Mouse (Mus musculus): ENCODE measurements around the gene Hspa2. TPM values are rescaled to one million over a fixed set of nuclear protein-coding genes. Genes with fewer than 3 reads are reported as not detected.

Gene Hspa2
- total and polyA plus RNA-seq, 2 experiments from 2014 or later = 8.7 to 15.0 TPM

DNA sequence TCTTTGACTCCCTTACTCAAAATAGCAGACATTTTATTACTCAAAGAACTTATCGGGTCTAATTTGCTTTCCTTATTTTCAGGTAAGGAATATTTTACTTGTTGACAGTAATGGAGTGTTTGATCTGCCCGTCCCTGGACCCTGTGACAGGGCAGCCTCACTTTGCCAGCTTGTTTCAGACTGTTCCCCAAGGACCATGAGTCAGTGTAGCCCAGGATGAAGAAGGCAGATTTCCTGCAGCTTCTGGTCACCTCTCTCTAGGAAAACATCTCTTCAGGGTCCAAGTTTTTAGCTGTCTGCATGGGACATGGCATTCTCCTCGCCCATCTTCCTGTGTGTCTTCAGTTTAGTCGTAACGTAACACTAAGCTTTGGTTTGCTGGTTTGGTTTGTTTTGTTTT, 6.7 kb upstream of the Hspa2 start:
- DNase-seq (ENCODE audit: low spot score) = no peak
- Histone ChIP-seq H3K36me3 (replicated peaks; ENCODE audit: control insufficient read depth, insufficient read depth, low read length) (no peaks in the 10 kb centered on the region), H3K9ac (replicated peaks; ENCODE audit: low read depth, low read length) (no peak overlapping the region), H3K27me3 (ENCODE audit: control insufficient read depth, insufficient read depth, low read length) (no peaks in the 10 kb centered on the region), H3K4me3 (ENCODE audit: low read depth, low read length) (no peak overlapping the region), H3K4me2 (ENCODE audit: low read depth, low read length) (no peak overlapping the region), H3K27ac (ENCODE audit: low read depth) (no peak overlapping the region), H3K4me1 (ENCODE audit: control insufficient read depth, insufficient read depth) (no peaks in the 10 kb centered on the region), H3K9me3 (replicated peaks; ENCODE audit: control insufficient read depth, low read length) (no peaks in the 10 kb centered on the region)
- no peak for TF ChIP-seq CTCF (IDR thresholded peaks at IDR 0.05; ENCODE audit: low read depth)
- 85% methylated on average over 5 of the region's 5 CpGs for WGBS
- no peak for ATAC-seq (ENCODE audit: insufficient read depth, low read depth)

- 56% methylated on average over 3 of the region's 3 CpGs for WGBS
- ATAC-seq (ENCODE audit: insufficient read depth, low read depth) (no peak), DNase-seq (ENCODE audit: low spot score) (no peak)
- H3K9ac ChIP-seq (replicated peaks; ENCODE audit: low read depth, low read length) = no peak overlapping the region
- H3K4me2 ChIP-seq (ENCODE audit: low read depth, low read length) = no peak overlapping the region
- H3K36me3 ChIP-seq (replicated peaks; ENCODE audit: control insufficient read depth, insufficient read depth, low read length) = no peaks in the 10 kb centered on the region
- H3K4me3 ChIP-seq (ENCODE audit: low read depth, low read length) = no peak overlapping the region
- H3K9me3 ChIP-seq (replicated peaks; ENCODE audit: control insufficient read depth, low read length) = no peaks in the 10 kb centered on the region
- H3K27ac ChIP-seq (ENCODE audit: low read depth) = no peak overlapping the region
- peaks cover 17% of the 10 kb centered on the region; the same call in 1 of the 2 replicates for H3K27me3 ChIP-seq (ENCODE audit: control insufficient read depth, insufficient read depth, low read length)
- peaks cover 16% of the 10 kb centered on the region for H3K4me1 ChIP-seq (ENCODE audit: control insufficient read depth, insufficient read depth)
- TF ChIP-seq EP300 (IDR thresholded peaks at IDR 0.05; ENCODE audit: low read depth) (no peak), CTCF (IDR thresholded peaks at IDR 0.05; ENCODE audit: low read depth) (peak; percentile 14; the same call in 1 of the 2 replicates)
These were observed 2.3 kb upstream of the Hspa2 start for GRCm38 (mm10) chr12:76401674-76402073.

GRCm38 (mm10) chr12:76402991-76403885, 738 bp upstream of the Hspa2 start:
- H3K27me3 ChIP-seq (ENCODE audit: control insufficient read depth, insufficient read depth, low read length) = peaks cover 17% of the 10 kb centered on the region; the same call in 1 of the 2 replicates
- H3K4me1 ChIP-seq (ENCODE audit: control insufficient read depth, insufficient read depth) = peaks cover 16% of the 10 kb centered on the region
- DNase-seq (ENCODE audit: low spot score) = peak; percentile 87
- peak overlapping the region; percentile 96 for H3K27ac ChIP-seq (ENCODE audit: low read depth)
- H3K36me3 ChIP-seq (replicated peaks; ENCODE audit: control insufficient read depth, insufficient read depth, low read length) = no peaks in the 10 kb centered on the region
- no peaks in the 10 kb centered on the region for H3K9me3 ChIP-seq (replicated peaks; ENCODE audit: control insufficient read depth, low read length)
- peak overlapping the region; percentile 76 for H3K4me2 ChIP-seq (ENCODE audit: low read depth, low read length)
- peak overlapping the region; percentile 72 for H3K9ac ChIP-seq (replicated peaks; ENCODE audit: low read depth, low read length)
- TF ChIP-seq EP300 (IDR thresholded peaks at IDR 0.05; ENCODE audit: low read depth) = no peak; the same call in 1 of the 2 replicates
- no peak for TF ChIP-seq CTCF (IDR thresholded peaks at IDR 0.05; ENCODE audit: low read depth)
- H3K4me3 ChIP-seq (ENCODE audit: low read depth, low read length) = peak overlapping the region; percentile 76
- peak; percentile 80 for ATAC-seq (ENCODE audit: insufficient read depth, low read depth)
- WGBS = 2% methylated on average over 52 of the region's 54 CpGs

DNA sequence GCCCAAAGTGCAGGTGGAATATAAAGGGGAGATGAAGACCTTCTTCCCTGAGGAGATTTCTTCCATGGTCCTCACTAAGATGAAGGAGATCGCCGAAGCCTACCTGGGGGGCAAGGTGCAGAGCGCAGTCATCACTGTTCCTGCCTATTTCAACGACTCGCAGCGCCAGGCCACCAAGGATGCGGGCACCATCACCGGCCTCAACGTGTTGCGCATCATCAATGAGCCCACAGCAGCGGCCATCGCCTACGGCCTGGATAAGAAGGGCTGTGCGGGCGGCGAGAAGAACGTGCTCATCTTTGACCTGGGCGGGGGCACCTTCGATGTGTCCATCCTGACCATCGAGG, 833 bp downstream of the Hspa2 start:
- TF ChIP-seq CTCF (IDR thresholded peaks at IDR 0.05; ENCODE audit: low read depth) (no peak), EP300 (IDR thresholded peaks at IDR 0.05; ENCODE audit: low read depth) (no peak)
- Histone ChIP-seq H3K9ac (replicated peaks; ENCODE audit: low read depth, low read length) (0 out of 2 replicates have a peak overlapping the region, but pooled peaks have one; percentile 18), H3K4me3 (ENCODE audit: low read depth, low read length) (peak overlapping the region; percentile 76), H3K36me3 (replicated peaks; ENCODE audit: control insufficient read depth, insufficient read depth, low read length) (no peaks in the 10 kb centered on the region), H3K27me3 (ENCODE audit: control insufficient read depth, insufficient read depth, low read length) (peaks cover 17% of the 10 kb centered on the region; the same call in 1 of the 2 replicates), H3K27ac (ENCODE audit: low read depth) (no peak overlapping the region), H3K9me3 (replicated peaks; ENCODE audit: control insufficient read depth, low read length) (no peaks in the 10 kb centered on the region), H3K4me1 (ENCODE audit: control insufficient read depth, insufficient read depth) (peaks cover 16% of the 10 kb centered on the region), H3K4me2 (ENCODE audit: low read depth, low read length) (peak overlapping the region; percentile 76)
- ATAC-seq (ENCODE audit: insufficient read depth, low read depth) (no peak), DNase-seq (ENCODE audit: low spot score) (no peak)
- whole genome bisulfite sequencing = 8% methylated on average over 20 of the region's 20 CpGs

- DNase-seq (ENCODE audit: low spot score) (no peak), ATAC-seq (ENCODE audit: insufficient read depth, low read depth) (no peak)
- Histone ChIP-seq H3K9ac (replicated peaks; ENCODE audit: low read depth, low read length) (0 out of 2 replicates have a peak overlapping the region, but pooled peaks have one; percentile 18), H3K27me3 (ENCODE audit: control insufficient read depth, insufficient read depth, low read length) (peaks cover 17% of the 10 kb centered on the region; the same call in 1 of the 2 replicates), H3K36me3 (replicated peaks; ENCODE audit: control insufficient read depth, insufficient read depth, low read length) (no peaks in the 10 kb centered on the region), H3K27ac (ENCODE audit: low read depth) (no peak overlapping the region), H3K4me2 (ENCODE audit: low read depth, low read length) (peak overlapping the region; percentile 76), H3K4me3 (ENCODE audit: low read depth, low read length) (peak overlapping the region; percentile 76), H3K4me1 (ENCODE audit: control insufficient read depth, insufficient read depth) (peaks cover 16% of the 10 kb centered on the region), H3K9me3 (replicated peaks; ENCODE audit: control insufficient read depth, low read length) (no peaks in the 10 kb centered on the region)
- TF ChIP-seq EP300 (IDR thresholded peaks at IDR 0.05; ENCODE audit: low read depth) (no peak), CTCF (IDR thresholded peaks at IDR 0.05; ENCODE audit: low read depth) (no peak)
- 4% methylated on average over 64 of the region's 64 CpGs for WGBS
These were observed 1.4 kb downstream of the Hspa2 start for GRCm38 (mm10) chr12:76405183-76405970.

Measured in heart, postnatal 0 days (tissue).